Mouse (Mus musculus) adrenal gland, adult 8-10 months (tissue): Measurements from ENCODE around the gene Grem1. TPM values are rescaled to one million over a fixed set of nuclear protein-coding genes. Genes with fewer than 3 reads are reported as not detected.

Experiments
- DNase-seq: peaks from one replicate; pipeline ENCODE4 v3.0.0; 2022
- total RNA-seq, 4 experiments: library from RNA; stranded (reverse); gene quantifications; 2 replicates each; pipeline ENCODE4 v1.2.4; 2022

Grem1 gene
- total RNA-seq: 1 to 10 TPM in 2 of 4 experiments, under 1 TPM in 2; 0.64 to 3.9 (median 1.8) TPM

DNA sequence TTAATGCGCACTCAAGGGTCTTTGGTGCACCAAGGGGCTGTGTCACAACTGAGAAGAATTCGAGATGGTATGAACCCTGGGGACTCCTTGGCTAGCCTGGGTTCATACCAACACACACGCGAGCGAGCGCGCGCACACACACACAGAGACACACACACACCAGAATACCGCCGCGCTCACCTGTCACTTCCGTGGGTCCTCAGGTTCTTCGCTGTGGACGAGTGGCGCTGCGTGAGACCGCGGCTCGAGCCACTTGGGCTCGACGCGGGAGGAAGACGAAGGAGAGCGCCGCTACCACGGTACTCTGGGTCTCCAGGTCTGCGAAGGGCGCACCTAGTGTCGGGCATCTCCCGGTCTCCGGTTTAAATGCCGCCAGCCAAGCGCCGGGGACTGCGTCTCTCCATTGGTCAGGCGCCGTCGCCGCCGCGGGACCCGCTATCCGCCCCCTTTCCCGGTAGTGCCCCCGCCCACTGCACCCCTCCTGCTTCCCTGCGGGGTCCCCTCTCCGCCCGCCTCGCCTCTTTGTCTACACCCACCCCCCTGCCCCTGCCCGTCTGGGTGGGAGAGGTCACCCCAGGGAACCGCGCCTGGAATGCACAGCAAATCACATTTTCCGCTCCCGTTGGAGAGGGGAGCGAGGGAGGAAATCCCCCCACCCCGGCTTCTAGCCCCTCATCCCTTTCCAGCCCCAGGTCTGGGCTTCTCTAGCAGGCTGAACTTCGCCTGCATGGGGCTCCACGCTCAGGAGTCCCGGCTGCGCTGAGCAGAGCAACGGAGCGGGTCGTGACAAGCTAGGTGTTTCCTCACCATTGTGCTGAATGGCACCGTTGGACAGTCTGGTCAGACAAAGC, at the start of gene Grem1:
Gene Grem1, minus strand, starts transcription at position 336 of the 851 bp plus-strand sequence.
- no peak for DNase-seq

GRCm38 (mm10) chr2:113807640-113808039, 49.2 kb upstream of the Grem1 start:
- DNase-seq: peak; percentile 40

GRCm38 (mm10) chr2:113806851-113807577, 48.6 kb upstream of the Grem1 start:
- DNase-seq: peak; percentile 67

- DNase-seq: no peak
Measured at GRCm38 (mm10) chr2:113805765-113806164, 47.3 kb upstream of the Grem1 start.

DNA sequence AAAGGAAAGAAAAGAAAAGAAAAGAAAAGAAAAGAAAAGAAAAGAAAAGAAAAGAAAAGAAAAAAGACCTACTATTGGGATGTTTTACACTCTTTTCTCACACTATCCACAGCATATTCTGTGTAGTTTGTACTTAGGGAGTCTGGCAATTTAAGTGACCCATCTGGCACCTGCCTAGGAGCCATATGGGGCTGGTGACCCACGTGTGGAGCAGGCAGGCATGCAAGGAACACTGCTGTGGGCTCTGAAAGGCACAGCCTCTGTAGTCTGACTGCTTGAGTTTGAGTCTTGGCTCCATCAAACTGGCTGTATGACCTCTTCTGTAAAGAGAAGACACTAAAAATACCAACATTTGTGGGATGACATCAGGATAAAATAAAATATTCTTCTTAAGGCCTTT, 45.3 kb upstream of the Grem1 start:
- no peak for DNase-seq

DNA sequence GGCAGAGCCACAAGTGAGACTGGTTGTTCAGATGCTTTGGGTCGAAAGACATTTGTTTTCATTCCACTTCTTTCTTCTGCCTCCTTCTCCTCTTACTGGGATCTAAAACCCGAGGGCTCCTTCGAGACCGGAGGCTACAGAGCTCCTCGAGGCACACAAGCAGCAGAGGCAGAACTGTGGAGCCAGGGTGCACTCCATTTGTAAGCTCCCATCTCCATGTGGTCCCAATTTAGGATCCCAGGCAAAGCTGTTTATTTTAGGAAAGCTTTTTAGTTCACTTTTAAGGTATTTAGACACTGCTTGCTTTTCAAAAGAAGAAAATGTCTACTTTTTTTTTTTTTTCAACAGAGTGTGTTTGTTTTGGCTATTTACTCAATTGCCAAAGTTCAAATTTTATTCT, 42.4 kb upstream of the Grem1 start:
- DNase-seq: no peak

GRCm38 (mm10) chr2:113798605-113799004, 40.2 kb upstream of the Grem1 start:
- no peak for DNase-seq

DNA sequence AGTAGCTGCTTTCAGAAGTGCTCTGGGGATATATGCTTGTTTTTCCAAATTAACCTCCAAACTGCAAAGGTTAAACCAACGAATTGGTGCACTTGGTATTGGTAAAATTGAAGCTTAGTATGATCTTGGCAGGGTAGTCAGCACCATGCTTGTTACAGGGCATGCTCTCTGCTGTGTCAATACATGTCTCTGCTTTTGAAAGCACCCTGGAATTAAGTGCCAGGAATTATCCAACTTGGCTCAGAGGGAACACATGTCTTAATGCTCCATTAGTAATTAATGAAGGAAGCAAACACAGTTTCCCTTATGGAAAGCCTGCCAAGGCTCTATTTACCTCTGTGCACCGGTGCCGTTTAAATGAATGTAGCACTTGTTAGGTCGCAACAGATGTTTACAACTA, 36.7 kb upstream of the Grem1 start:
- no peak for DNase-seq

- no peak for DNase-seq
Measured at GRCm38 (mm10) chr2:113793521-113793920, 35.1 kb upstream of the Grem1 start.

- DNase-seq: no peak
Measured at GRCm38 (mm10) chr2:113788821-113789387, 30.5 kb upstream of the Grem1 start.

DNA sequence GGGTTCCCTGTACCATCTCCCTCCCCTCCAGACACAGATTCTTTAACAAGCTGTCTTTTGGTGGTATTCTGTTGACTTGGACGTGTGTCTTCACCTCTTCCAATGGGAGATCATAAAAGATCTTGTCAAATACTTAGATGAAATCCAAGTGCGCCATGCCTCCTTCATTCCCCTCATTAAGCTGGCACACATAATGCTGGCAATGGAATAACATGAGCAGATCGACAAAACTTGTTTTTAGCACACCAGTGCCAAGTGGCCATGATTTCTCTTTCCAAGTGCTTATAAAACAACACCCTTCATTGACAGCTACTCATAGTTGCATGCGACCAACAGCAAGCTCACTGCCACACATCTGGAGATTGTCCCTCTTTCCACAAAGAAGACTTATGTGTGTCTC, 29.4 kb upstream of the Grem1 start:
- DNase-seq: no peak

DNA sequence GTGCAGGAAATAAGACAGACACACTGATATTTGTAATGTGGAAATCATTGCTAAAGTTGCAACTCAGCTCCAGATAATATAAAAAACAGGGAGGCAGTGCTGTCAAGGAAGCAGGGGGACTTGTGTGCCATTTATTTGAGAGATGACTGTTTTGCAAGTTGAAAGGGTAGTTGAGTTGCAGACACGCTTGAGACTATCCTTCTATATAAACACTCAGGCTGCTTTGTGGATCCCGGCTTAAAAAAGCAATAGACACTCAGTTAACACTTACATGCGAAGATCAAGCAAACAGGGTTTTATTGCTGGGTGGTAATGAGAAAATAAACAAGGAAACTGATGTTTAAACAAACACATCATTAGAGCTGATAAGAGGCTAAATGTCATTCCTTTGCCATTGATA, 26.4 kb upstream of the Grem1 start:
- no peak for DNase-seq

GRCm38 (mm10) chr2:113781521-113781920, 23.1 kb upstream of the Grem1 start:
- no peak for DNase-seq

- DNase-seq: no peak
Measured at GRCm38 (mm10) chr2:113781107-113781506, 22.7 kb upstream of the Grem1 start.

DNA sequence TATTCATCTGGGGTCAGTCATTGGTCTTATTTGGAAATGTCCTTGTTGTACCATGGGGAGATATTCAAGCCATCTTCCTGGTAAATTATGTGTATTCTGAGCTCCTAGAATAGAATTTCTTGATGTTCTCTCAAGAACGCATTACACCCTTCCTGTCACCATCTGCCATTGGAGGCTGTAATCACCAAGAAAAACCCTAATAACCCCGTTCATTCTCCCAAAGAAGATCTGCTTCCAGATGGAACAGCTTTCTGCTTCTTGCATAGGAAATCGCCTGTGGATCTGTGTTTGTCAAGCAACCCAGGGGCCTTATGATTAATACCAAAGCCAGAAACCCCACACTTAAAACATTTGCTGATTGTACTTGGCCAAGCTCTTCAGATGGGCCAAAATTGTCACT, 20.9 kb upstream of the Grem1 start:
- DNase-seq: no peak

GRCm38 (mm10) chr2:113778036-113778435, 19.6 kb upstream of the Grem1 start:
- no peak for DNase-seq

DNA sequence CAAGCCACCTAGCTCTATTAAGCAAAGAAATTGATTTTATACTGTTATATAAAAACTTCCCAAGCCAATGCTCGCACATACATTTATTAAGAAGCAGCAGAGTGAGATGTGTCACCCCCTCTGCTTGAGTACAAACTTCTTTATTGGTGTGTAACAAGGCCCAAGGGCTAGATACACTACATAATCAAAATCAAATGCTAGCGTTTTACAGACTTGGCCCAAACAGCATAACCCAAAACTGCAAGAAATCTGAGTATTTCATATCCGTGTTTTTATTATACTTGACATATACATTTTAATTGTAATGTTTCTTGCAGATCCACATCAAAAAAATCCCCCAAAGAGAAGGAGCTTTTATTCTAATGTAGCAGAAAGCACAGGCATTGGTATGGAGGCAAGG, 17.9 kb upstream of the Grem1 start:
- no peak for DNase-seq

DNA sequence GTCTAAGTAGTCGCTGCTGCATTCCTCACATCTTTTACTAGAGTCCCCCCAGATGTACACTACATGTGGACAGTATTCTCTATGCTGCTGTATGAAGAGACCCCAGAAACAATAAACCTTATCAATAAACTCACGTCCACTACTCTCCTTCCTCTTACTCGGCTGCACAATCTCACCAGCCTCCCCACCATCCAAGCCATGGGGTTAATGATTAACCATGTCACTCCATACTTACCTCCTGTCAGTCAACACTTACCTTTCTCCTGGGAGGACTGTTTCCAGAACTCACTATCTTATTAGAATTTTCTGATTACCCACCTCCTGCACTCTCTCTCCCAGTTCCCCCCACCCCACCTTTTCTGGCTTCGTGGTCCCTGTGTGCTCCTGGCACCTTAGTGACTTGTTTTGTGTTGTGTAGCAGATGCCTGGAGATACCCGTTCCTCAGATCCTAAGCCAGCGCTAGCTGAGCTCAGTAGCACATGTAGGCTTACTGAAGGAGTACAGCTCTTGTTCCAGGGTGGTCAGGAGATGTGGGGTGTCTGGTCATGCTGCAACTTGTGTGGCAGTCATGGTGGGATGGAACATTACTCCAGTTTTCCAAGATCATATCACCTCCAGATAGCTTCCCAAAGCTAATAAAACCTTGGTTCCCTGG, 15.8 kb upstream of the Grem1 start:
- no peak for DNase-seq

DNA sequence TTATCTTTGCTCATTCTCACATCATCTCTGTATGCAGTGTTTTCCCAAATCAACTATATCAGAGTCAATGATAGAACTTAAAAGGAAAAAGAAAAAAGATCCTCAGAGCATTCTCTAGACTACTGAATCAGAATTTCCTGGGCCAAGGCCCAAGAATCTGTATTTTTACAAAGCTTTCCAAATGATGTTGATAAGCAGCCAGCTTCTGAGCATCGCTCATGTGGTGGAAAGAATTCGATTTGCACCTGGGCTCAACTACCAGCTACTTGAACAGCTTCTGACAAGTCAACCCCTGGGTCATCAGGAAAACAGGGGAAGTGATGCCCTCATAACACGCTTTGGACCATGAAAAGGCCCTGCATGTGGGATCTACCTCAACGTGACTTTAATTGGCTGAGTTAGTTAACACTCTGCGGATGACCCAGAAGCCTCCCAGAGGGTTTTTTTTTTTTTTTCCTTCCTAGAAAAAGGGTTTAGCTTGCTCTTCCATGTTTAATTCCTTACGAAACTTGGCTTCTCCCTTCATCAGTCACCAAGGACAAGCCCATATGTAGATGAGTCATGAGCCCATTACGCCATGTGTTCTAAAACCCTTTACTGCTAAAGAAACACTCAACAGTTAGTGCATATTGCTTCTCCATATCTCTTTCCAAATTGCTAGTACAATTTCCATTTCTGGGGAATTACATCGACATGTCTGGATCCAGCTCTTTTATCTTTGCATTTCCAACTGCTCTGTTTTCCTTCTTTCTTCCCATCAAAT, 10.3 kb upstream of the Grem1 start:
- DNase-seq: no peak

GRCm38 (mm10) chr2:113765885-113766284, 7.4 kb upstream of the Grem1 start:
- no peak for DNase-seq

- no peak for DNase-seq
Measured at GRCm38 (mm10) chr2:113764968-113765367, 6.5 kb upstream of the Grem1 start.
